In the genomic region with DNA sequence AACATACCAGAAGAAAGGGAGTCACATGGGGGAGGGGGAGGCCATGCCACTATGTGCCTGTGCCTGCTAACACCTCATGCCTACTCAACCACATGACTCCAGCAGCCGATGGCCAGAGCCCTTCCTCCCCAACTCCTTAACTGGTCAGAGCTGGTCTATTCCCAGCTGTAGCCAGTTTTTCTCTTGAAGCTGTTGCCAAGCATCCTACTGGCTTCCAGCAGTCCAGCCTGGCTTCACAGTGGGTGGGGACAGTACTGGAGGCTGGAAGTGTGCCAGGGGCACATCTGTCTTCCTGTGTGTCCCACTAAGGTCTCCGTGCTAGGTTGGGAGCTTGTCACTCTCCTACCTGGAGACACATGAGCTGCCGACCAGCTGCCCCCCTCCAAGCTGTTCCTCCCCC, we compare ENCODE assay signal across 20 mouse cellular contexts. TPM values are rescaled to one million over a fixed set of nuclear protein-coding genes. Genes with fewer than 3 reads are reported as not detected.
DNase-seq lines count a peak whose midpoint lies in the region; ATAC-seq lines count a peak whose summit lies in the region.
"Had no signal": no experiment of that assay in that cellular context is flagged by ENCODE, and none has a peak within 500 bp of the region (broad histone marks: within the 10 kb centered on the region; RNA-seq: fewer than 3 reads in every experiment).

No protein-coding gene starts in this region.

- no peaks in the 10 kb centered on the region for H3K27me3 ChIP-seq in midbrain, embryonic 12.5 days
- no peaks in the 10 kb centered on the region for H3K27me3 ChIP-seq in midbrain, embryonic 15.5 days (replicated peaks)
- H3K27me3 ChIP-seq in hindbrain, embryonic 12.5 days = no peaks in the 10 kb centered on the region
- no peaks in the 10 kb centered on the region for H3K27me3 ChIP-seq in kidney, embryonic 16.5 days (ENCODE audit: insufficient read depth, low read length)
- H3K27me3 ChIP-seq: embryonic facial prominence, embryonic 15.5 days; forebrain, embryonic 13.5 days; limb, embryonic 15.5 days; lung, embryonic 15.5 days had no signal

- 85% methylated on average over 3 of the region's 3 CpGs for WGBS in midbrain, embryonic 12.5 days
- WGBS in midbrain, embryonic 15.5 days = 63% methylated on average over 3 of the region's 3 CpGs
- WGBS in hindbrain, embryonic 12.5 days = 38% methylated on average over 3 of the region's 3 CpGs
- 34% methylated on average over 3 of the region's 3 CpGs for WGBS in kidney, embryonic 16.5 days

- H3K4me1 ChIP-seq in midbrain, embryonic 12.5 days = peaks cover 26% of the 10 kb centered on the region
- peaks cover 22% of the 10 kb centered on the region for H3K4me1 ChIP-seq in midbrain, embryonic 15.5 days
- H3K4me1 ChIP-seq in hindbrain, embryonic 12.5 days = peaks cover 29% of the 10 kb centered on the region
- peaks cover 6% of the 10 kb centered on the region for H3K4me1 ChIP-seq in kidney, embryonic 16.5 days (ENCODE audit: insufficient read depth, low read length)
- H3K4me1 ChIP-seq: embryonic facial prominence, embryonic 15.5 days; lung, embryonic 15.5 days had no signal

- H3K9ac ChIP-seq in midbrain, embryonic 12.5 days (replicated peaks) = no peak overlapping the region
- H3K9ac ChIP-seq in midbrain, embryonic 15.5 days = no peak overlapping the region
- H3K9ac ChIP-seq in hindbrain, embryonic 12.5 days = no peak overlapping the region
- H3K9ac ChIP-seq in kidney, embryonic 16.5 days (replicated peaks; ENCODE audit: low read length) = no peak overlapping the region
- H3K9ac ChIP-seq: embryonic facial prominence, embryonic 15.5 days; forebrain, embryonic 13.5 days; limb, embryonic 15.5 days; lung, embryonic 15.5 days had no signal

- H3K4me2 ChIP-seq in midbrain, embryonic 12.5 days (replicated peaks) = no peak overlapping the region
- no peak overlapping the region for H3K4me2 ChIP-seq in midbrain, embryonic 15.5 days
- H3K4me2 ChIP-seq in hindbrain, embryonic 12.5 days (replicated peaks) = no peak overlapping the region
- no peak overlapping the region for H3K4me2 ChIP-seq in kidney, embryonic 16.5 days (replicated peaks; ENCODE audit: low read depth, low read length)
- H3K4me2 ChIP-seq: embryonic facial prominence, embryonic 15.5 days; forebrain, embryonic 13.5 days; limb, embryonic 15.5 days; lung, embryonic 15.5 days had no signal

- no peak overlapping the region for H3K27ac ChIP-seq in midbrain, embryonic 12.5 days (replicated peaks)
- no peak overlapping the region for H3K27ac ChIP-seq in midbrain, embryonic 15.5 days
- no peak overlapping the region for H3K27ac ChIP-seq in hindbrain, embryonic 12.5 days
- H3K27ac ChIP-seq in kidney, embryonic 16.5 days (ENCODE audit: low read length) = no peak overlapping the region
- H3K27ac ChIP-seq: embryonic facial prominence, embryonic 15.5 days; forebrain, embryonic 13.5 days; gastrocnemius, adult 2 months; heart, adult 2 months; limb, embryonic 15.5 days; lung, embryonic 15.5 days had no signal

- ATAC-seq in midbrain, embryonic 12.5 days (ENCODE audit: low FRiP score, low read depth) = peak; percentile 19; the same call in 1 of the 2 replicates
- no peak; the same call in 1 of the 2 replicates for ATAC-seq in midbrain, embryonic 15.5 days (replicated peaks)
- ATAC-seq in hindbrain, embryonic 12.5 days (ENCODE audit: low FRiP score) = peak; percentile 36; the same call in 1 of the 2 replicates
- peak; percentile 46; the same call in 1 of the 2 replicates for ATAC-seq in kidney, embryonic 16.5 days (ENCODE audit: low FRiP score, low TSS enrichment)
- ATAC-seq: forebrain, embryonic 13.5 days; intestine, postnatal 0 days had no signal

- H3K9me3 ChIP-seq in midbrain, embryonic 12.5 days = no peaks in the 10 kb centered on the region
- H3K9me3 ChIP-seq in midbrain, embryonic 15.5 days = no peaks in the 10 kb centered on the region
- H3K9me3 ChIP-seq in hindbrain, embryonic 12.5 days (replicated peaks) = no peaks in the 10 kb centered on the region
- no peaks in the 10 kb centered on the region for H3K9me3 ChIP-seq in kidney, embryonic 16.5 days (ENCODE audit: low read length)
- H3K9me3 ChIP-seq: embryonic facial prominence, embryonic 15.5 days; forebrain, embryonic 13.5 days; limb, embryonic 15.5 days; lung, embryonic 15.5 days had no signal

- peak; percentile 18 to 33 for DNase-seq in cerebellum, postnatal 14 days
- DNase-seq in cerebellum, postnatal 25 days = no peak
- DNase-seq in adrenal gland, adult 18-20 months (ENCODE audit: low spot score in 2 of 2) = no peak
- no peak for DNase-seq in spleen, postnatal 4 days (ENCODE audit: low spot score in 2 of 2)
- DNase-seq: gastrocnemius, adult 2 months; heart, adult 2 months; heart, postnatal 36 days; right cerebral cortex, adult 18-20 months; thymus, adult 18-20 months had no signal

- H3K4me3 ChIP-seq in midbrain, embryonic 12.5 days = no peak overlapping the region
- no peak overlapping the region for H3K4me3 ChIP-seq in midbrain, embryonic 15.5 days
- no peak overlapping the region for H3K4me3 ChIP-seq in hindbrain, embryonic 12.5 days
- no peak overlapping the region for H3K4me3 ChIP-seq in kidney, embryonic 16.5 days (ENCODE audit: low read length)
- H3K4me3 ChIP-seq: embryonic facial prominence, embryonic 15.5 days; forebrain, embryonic 13.5 days; gastrocnemius, adult 2 months; heart, adult 2 months; limb, embryonic 15.5 days; lung, embryonic 15.5 days had no signal

- H3K36me3 ChIP-seq in midbrain, embryonic 12.5 days = peaks cover 26% of the 10 kb centered on the region
- H3K36me3 ChIP-seq in midbrain, embryonic 15.5 days (replicated peaks) = no peaks in the 10 kb centered on the region; the same call in 1 of the 2 replicates
- H3K36me3 ChIP-seq in hindbrain, embryonic 12.5 days = peaks cover 38% of the 10 kb centered on the region
- H3K36me3 ChIP-seq in kidney, embryonic 16.5 days (ENCODE audit: insufficient read depth, low read length) = no peaks in the 10 kb centered on the region
- H3K36me3 ChIP-seq: embryonic facial prominence, embryonic 15.5 days; limb, embryonic 15.5 days; lung, embryonic 15.5 days had no signal

RNA-seq across cellular contexts. Expression of gene Cacng1, which starts 26.8 kb away (rescaled TPM):
- polyA plus RNA-seq in midbrain, embryonic 12.5 days (2016; fragmentation: Nextera tagmentation; extraction: Ambion mirVana) = 0.18 and 0.19 TPM in 2 replicates
- 0.22 and 0.23 TPM in 2 replicates for polyA plus RNA-seq in midbrain, embryonic 15.5 days (2015; fragmentation: Nextera tagmentation; extraction: Ambion mirVana)
- polyA plus RNA-seq in hindbrain, embryonic 12.5 days (2016; fragmentation: Nextera tagmentation; extraction: Ambion mirVana) = 0.50 and 1.9 TPM in 2 replicates
- polyA plus RNA-seq in kidney, embryonic 16.5 days (2015; fragmentation: Nextera tagmentation; extraction: Ambion mirVana) = 0.95 and 1.3 TPM in 2 replicates
- total RNA-seq in adrenal gland, adult 18-20 months (2021) = under 1 TPM in 1 of 2 experiments, not detected in 1; 0.22 TPM
- total RNA-seq: adrenal gland, postnatal 25 days; common myeloid progenitor, adult 5-6 weeks; heart, adult 2 months; heart, postnatal 36 days had no signal
- polyA plus RNA-seq: forebrain, embryonic 13.5 days; lung, embryonic 15.5 days had no signal

RNA-seq across cellular contexts. Expression of gene Cacng4, which starts 51.3 kb away (rescaled TPM):
- polyA plus RNA-seq in midbrain, embryonic 12.5 days (2016; fragmentation: Nextera tagmentation; extraction: Ambion mirVana) = 26.3 and 27.1 TPM in 2 replicates
- polyA plus RNA-seq in midbrain, embryonic 15.5 days (2015; fragmentation: Nextera tagmentation; extraction: Ambion mirVana) = 61.5 and 68.6 TPM in 2 replicates
- polyA plus RNA-seq in hindbrain, embryonic 12.5 days (2016; fragmentation: Nextera tagmentation; extraction: Ambion mirVana) = 35.8 and 37.4 TPM in 2 replicates
- 2.3 and 2.5 TPM in 2 replicates for polyA plus RNA-seq in kidney, embryonic 16.5 days (2015; fragmentation: Nextera tagmentation; extraction: Ambion mirVana)
- total RNA-seq in adrenal gland, adult 18-20 months (2021) = 1 to 10 TPM in 1 of 2 experiments, under 1 TPM in 1; 0.96 to 1.2 TPM
- total RNA-seq: common myeloid progenitor, adult 5-6 weeks; gastrocnemius, adult 2 months; heart, adult 2 months had no signal

Comparison
In these comparisons a context has a peak if more than half of its experiments do, and no peak if none do; other contexts are left out.
1. DNase-seq: peak in cerebellum, postnatal 14 days (2 of 2); none in cerebellum, postnatal 25 days (0 of 2), adrenal gland, adult 18-20 months (0 of 2) and spleen, postnatal 4 days (0 of 2).